Mouse (Mus musculus): ENCODE measurements around the gene Gm4858. TPM values are rescaled to one million over a fixed set of nuclear protein-coding genes. Genes with fewer than 3 reads are reported as not detected.
A peak's percentile ranks its signal among the peaks of the same experiment; 100 is the strongest.
"Not testable (repeated sequence)": the region's sequence is repeated elsewhere in the genome, so short reads cannot be mapped to it uniquely, and the experiment has no call there.

Gene Gm4858
- total RNA-seq (2017), result not detected in 2 replicates

DNA sequence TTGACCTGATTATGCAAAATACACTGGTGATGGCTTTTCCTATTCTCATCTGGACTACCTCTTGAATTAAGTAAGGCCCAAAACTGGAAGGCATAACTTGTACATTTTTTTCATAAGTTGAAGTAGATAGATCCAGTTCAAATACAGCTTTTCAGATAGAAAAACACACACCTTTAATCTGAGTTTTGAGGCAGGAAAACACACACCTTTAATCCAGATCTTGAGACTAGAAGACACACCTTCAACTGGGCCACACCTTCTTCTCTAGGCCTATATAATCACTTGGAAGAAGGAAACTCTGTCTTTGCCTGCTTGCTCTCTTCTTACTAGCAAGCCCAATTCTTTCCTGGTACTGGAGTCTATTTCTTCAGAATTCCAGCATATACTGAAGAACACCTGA is at the start of gene Gm4858:
Gene Gm4858 (plus strand): TSS at position 301 of the 400 bp plus-strand sequence.
- ATAC-seq (replicated peaks; ENCODE audit: low read depth, poor library complexity, severe bottlenecking), result not testable (repeated sequence)

DNA sequence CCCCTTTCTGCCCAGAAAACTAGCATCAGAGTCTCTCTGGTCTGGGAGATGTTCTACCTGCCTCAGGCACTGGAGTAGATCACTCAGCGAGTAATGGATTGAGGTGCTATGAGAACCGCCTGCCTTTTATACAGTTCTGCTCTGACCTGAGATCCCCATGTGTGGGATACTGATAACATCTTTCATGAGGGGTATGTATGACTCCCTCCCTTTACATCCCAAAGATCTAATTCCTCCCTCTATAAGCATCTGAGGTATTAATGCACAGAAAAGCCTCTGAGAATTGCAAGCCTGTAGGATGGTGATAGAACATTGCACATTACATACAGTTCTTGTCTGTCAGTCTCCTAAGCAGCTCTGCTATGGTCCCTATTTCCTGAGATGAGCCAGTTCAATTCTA is 49.7 kb upstream of the Gm4858 start, which contains the start of gene Lce1m:
Gene Lce1m (minus strand): TSS at position 101 of the 400 bp plus-strand sequence.
- no peak for ATAC-seq (replicated peaks; ENCODE audit: low read depth, poor library complexity, severe bottlenecking)

GRCm38 (mm10) chr3:93021171-93021570 is 47.5 kb upstream of the Gm4858 start:
- ATAC-seq (replicated peaks; ENCODE audit: low read depth, poor library complexity, severe bottlenecking), result no peak

DNA sequence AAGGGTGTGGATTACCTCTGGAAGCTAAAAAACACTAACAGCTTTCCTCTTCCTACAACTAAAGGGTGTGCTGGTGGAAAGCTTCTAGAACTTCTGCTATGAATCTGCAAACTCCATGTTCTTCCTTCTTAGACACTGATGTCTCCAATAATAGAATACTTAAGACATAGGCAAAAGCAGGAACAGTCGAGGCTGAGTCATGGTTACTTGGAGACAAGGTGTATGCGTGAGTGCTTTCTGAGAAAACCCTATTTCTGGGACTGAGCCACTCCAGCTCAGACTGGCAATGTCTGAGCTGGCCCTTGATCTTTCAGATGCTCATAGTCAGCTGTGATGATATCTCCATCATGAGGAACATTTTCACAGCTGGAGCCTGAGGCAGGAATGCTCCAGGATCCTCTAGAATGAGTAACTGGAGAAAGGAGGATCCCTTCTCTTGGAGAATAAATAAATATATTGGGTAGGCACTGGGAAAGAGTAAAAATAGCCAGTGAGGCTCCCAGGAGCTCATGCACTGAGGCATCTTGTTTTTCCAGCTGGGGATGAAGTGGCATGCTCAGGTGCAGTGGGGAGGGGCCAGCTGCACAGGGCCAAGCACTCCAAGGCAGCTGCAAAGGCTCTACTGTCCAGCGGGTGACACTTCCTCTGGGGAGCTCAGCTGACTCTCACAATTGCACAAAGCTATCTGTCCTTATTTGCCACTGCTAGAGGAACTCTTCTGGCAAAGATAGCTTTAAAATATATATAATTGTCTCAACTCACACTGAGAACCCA is 45.0 kb upstream of the Gm4858 start:
- no peak for ATAC-seq (replicated peaks; ENCODE audit: low read depth, poor library complexity, severe bottlenecking)

DNA sequence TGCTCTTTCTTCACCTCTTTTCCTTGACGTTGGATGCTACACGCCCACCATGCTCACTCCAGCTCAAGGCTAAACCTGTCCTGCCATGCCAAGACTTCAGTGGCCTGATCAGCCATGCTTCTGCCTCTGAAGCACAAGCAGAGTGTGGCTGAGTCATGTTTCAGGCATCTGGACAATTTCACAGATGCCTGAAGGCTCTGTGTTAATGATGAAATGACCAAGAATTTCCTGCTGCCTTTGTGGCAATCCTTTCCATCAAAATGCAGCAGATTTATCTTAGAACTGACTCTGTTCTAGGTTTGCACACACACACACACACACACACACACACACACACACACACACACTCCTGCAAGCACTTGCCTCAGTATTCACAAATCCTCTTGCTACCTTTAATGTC is 43.1 kb upstream of the Gm4858 start:
- ATAC-seq (replicated peaks; ENCODE audit: low read depth, poor library complexity, severe bottlenecking), result no peak

DNA sequence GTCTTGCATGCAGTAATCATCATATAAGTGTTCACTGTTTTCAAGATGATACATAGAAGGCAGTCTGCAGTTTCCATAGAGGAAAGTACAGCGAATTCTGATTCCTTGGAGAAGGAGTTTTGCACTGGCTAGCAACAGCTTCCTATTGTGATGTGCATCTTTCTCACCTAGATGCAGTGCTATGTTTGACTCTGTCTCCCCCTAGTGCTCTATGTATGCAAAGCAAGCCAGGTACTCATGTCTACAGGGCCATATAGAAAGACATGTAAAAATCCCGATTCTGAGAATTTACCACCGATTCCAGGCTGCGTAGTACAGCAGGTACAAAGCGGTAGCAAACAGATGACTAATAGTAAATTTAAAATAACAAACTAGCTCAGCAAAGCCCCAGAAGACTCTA is 37.2 kb upstream of the Gm4858 start:
- ATAC-seq (replicated peaks; ENCODE audit: low read depth, poor library complexity, severe bottlenecking), result peak; percentile 65; the same call in 1 of the 2 replicates

- no peak for ATAC-seq (replicated peaks; ENCODE audit: low read depth, poor library complexity, severe bottlenecking)
These were observed 18.4 kb upstream of the Gm4858 start for GRCm38 (mm10) chr3:93050182-93050581.

- ATAC-seq (replicated peaks; ENCODE audit: low read depth, poor library complexity, severe bottlenecking), result no peak
These were observed 15.7 kb upstream of the Gm4858 start for GRCm38 (mm10) chr3:93052826-93053474.

DNA sequence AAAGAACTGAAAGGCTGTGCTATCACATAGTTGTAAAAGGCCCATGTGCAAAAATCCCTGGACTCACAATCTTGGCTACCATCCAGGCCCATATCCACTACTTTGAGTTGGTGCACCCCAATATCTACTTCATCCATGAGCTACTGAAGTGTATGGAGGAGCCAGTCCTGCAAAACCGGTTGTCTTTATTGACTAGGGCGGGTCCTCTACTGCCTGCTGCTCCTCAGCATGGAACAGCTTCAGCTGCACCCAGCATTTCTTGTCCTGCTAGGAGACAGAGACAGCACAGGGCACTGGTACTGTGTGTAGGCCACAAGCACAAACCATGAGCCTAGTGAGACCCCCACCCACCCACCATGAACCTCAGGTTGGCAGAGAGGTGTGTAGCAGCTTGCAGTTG is 18.0 kb downstream of the Gm4858 start:
- no peak for ATAC-seq (replicated peaks; ENCODE audit: low read depth, poor library complexity, severe bottlenecking)

DNA sequence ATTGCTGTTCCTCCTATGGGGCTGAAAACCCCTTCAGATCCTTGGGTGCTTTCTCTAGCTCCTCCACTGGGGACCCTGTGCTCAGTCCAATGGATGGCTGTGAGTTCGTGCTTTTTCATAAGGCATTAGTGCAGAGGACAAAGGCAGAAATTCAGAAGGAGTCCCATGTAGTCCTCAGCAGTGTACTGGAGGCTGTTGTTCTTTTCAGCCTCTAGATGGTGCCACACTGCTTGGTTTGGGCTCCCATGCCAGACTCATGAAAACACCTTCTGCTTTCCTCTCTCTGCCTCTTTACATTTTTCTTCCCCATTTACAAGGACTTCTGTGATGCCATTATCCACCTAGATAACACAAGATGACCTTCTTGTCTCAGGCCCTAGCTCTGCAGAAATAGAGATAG is 25.0 kb downstream of the Gm4858 start:
- ATAC-seq (replicated peaks; ENCODE audit: low read depth, poor library complexity, severe bottlenecking), result peak; percentile 71

- no peak for ATAC-seq (replicated peaks; ENCODE audit: low read depth, poor library complexity, severe bottlenecking)
These were observed 27.8 kb downstream of the Gm4858 start for GRCm38 (mm10) chr3:93096447-93096846.

DNA sequence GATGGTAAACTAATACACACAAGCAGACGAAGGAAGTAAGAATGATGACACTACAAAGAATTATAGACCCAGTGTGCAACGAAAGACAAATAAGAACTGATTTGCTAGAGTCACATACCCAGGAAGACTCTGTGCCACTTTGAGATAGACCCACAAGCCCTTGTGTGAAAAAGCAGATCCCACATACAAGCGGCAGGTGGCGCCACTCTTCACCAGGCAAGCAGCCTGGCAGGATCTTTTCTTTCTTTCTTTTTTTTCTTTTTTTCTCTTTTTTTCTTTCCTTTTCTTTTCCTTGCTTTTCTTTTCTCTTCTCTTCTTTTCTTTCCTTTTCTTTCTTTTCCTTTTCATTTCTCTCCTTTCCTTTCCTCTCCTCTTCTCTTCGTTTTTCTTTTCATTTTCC is 43.0 kb downstream of the Gm4858 start:
- ATAC-seq (replicated peaks; ENCODE audit: low read depth, poor library complexity, severe bottlenecking), result no peak

DNA sequence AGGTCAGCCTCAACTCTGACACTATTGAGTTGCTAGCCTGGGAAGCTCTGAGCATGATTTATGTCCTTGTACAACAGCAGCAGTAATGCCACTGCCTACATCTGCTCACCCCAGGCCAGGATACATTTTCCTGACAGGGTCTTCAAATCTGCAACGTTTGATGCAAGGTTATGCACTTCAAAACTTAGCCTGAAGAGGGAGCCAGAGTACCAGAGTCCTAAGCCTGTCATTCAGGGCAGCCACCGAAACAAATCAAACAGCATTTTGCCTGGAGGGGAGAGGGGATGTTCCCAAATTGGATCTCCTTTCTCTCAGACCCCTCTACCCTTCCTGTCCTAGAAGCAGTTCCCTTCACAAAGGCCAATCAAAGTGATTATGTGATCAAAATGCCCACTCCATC is 45.9 kb downstream of the Gm4858 start:
- peak; percentile 85 for ATAC-seq (replicated peaks; ENCODE audit: low read depth, poor library complexity, severe bottlenecking)

DNA sequence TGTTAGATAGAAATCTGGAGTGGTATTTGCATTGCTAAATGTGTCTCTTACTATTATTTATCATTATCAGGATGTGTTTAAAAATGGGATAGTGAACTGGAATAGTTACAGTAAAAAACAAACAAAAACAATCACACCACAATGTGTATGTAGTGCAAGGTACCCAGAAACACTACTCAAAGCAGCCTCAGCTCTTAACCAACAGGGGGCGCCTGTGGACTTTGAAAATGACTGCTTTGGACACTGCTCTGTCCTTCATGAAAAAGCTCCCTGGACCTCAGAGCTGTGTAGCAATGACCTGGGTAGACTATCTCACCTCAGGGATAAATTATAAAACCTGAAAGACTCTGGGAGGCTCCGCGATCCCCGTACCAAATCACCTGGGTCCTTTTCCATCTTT is 50.5 kb downstream of the Gm4858 start:
- no peak for ATAC-seq (replicated peaks; ENCODE audit: low read depth, poor library complexity, severe bottlenecking)

Other genes starting within 250 kb of the Gm4858 start
- gene Kprp, start 241.6 kb upstream of the Gm4858 start, total RNA-seq (2017), result not detected in 2 replicates
- gene Lce1l, start 217.5 kb upstream of the Gm4858 start, total RNA-seq (2017), result not detected in 2 replicates
- gene 2310050C09Rik, start 198.6 kb upstream of the Gm4858 start, total RNA-seq (2017), result not detected in 2 replicates
- not detected in 2 replicates for gene Lce3a, start 142.6 kb upstream of the Gm4858 start, total RNA-seq (2017)
- not detected in 2 replicates for gene Lce3b, start 135.8 kb upstream of the Gm4858 start, total RNA-seq (2017)
- not detected in 2 replicates for gene Lce3c, start 124.3 kb upstream of the Gm4858 start, total RNA-seq (2017)
- gene Lce3d, start 111.4 kb upstream of the Gm4858 start, total RNA-seq (2017), result not detected in 2 replicates
- not detected in 2 replicates for gene Lce3e, start 101.8 kb upstream of the Gm4858 start, total RNA-seq (2017)
- gene Lce3f, start 76.6 kb upstream of the Gm4858 start, total RNA-seq (2017), result not detected in 2 replicates
- gene Crct1, start 53.1 kb upstream of the Gm4858 start, total RNA-seq (2017), result not detected in 2 replicates
- not detected in 2 replicates for gene Lce1m, start 49.8 kb upstream of the Gm4858 start, total RNA-seq (2017)
- gene Crnn, start 76.0 kb downstream of the Gm4858 start, total RNA-seq (2017), result not detected in 2 replicates
- gene Flg2, start 128.5 kb downstream of the Gm4858 start, total RNA-seq (2017), result not detected in 2 replicates
- not detected in 2 replicates for gene Flg, start 204.7 kb downstream of the Gm4858 start, total RNA-seq (2017)